ENCODE assay signal across 8 mouse cellular contexts in genomic region chr1:177188708-177189107, GRCm38 (mm10).
A peak's percentile ranks its signal among the peaks of the same experiment; 100 is the strongest.
DNase-seq lines count a peak whose midpoint lies in the region; ATAC-seq lines count a peak whose summit lies in the region.

No protein-coding gene starts in this region.

- H3K27ac ChIP-seq in limb, embryonic 11.5 days (replicated peaks; ENCODE audit: low read depth, low read length) = no peak overlapping the region
- no peak overlapping the region for H3K27ac ChIP-seq in limb, embryonic 10.5 days
- no peak overlapping the region for H3K27ac ChIP-seq in lung, embryonic 15.5 days

- WGBS in limb, embryonic 11.5 days = 49% methylated on average over 3 of the region's 3 CpGs
- 55% methylated on average over 3 of the region's 3 CpGs for WGBS in limb, embryonic 10.5 days
- 11% methylated on average over 3 of the region's 3 CpGs for WGBS in lung, embryonic 15.5 days

- no peaks in the 10 kb centered on the region for H3K36me3 ChIP-seq in limb, embryonic 11.5 days (ENCODE audit: control insufficient read depth, insufficient read depth, low read length)
- H3K36me3 ChIP-seq in limb, embryonic 10.5 days = no peaks in the 10 kb centered on the region
- no peaks in the 10 kb centered on the region for H3K36me3 ChIP-seq in lung, embryonic 15.5 days

- no peaks in the 10 kb centered on the region for H3K9me3 ChIP-seq in limb, embryonic 11.5 days (ENCODE audit: control insufficient read depth, low read length)
- no peaks in the 10 kb centered on the region for H3K9me3 ChIP-seq in limb, embryonic 10.5 days (replicated peaks)
- no peaks in the 10 kb centered on the region for H3K9me3 ChIP-seq in lung, embryonic 15.5 days

- no peaks in the 10 kb centered on the region for H3K27me3 ChIP-seq in limb, embryonic 11.5 days (ENCODE audit: control insufficient read depth, insufficient read depth, low read length)
- H3K27me3 ChIP-seq in limb, embryonic 10.5 days (ENCODE audit: low read depth, poor library complexity, severe bottlenecking) = no peaks in the 10 kb centered on the region
- no peaks in the 10 kb centered on the region for H3K27me3 ChIP-seq in lung, embryonic 15.5 days

- no peaks in the 10 kb centered on the region for H3K4me1 ChIP-seq in limb, embryonic 11.5 days (ENCODE audit: control insufficient read depth, insufficient read depth, low read length)
- H3K4me1 ChIP-seq in limb, embryonic 10.5 days = no peaks in the 10 kb centered on the region
- H3K4me1 ChIP-seq in lung, embryonic 15.5 days = no peaks in the 10 kb centered on the region

- no peak overlapping the region for H3K9ac ChIP-seq in limb, embryonic 11.5 days (ENCODE audit: low read length)
- no peak overlapping the region for H3K9ac ChIP-seq in lung, embryonic 15.5 days

- peak; percentile 31 for DNase-seq in limb, embryonic 11.5 days (ENCODE audit: low spot score)
- DNase-seq in limb, embryonic 10.5 days (ENCODE audit: low spot score) = no peak
- peak; percentile 46 for DNase-seq in T-cell, adult 2 months (ENCODE audit: low spot score)
- DNase-seq in embryo, embryonic 11.5 days (ENCODE audit: low read depth, low spot score) = peak; percentile 56
- DNase-seq in hindlimb bud, embryonic 11.5 days (ENCODE audit: extremely low spot score, low read depth, low spot score) = peak; percentile 16
- peak; percentile 53 for DNase-seq in retina, postnatal 7 days (ENCODE audit: low read depth, low spot score)
- no peak for DNase-seq in urinary bladder, postnatal 14 days (ENCODE audit: low spot score)

- ATAC-seq in limb, embryonic 11.5 days (ENCODE audit: insufficient number of reproducible peaks, low FRiP score, low TSS enrichment, low read depth) = peak; percentile 85
- ATAC-seq in lung, embryonic 15.5 days (ENCODE audit: borderline replicate concordance, extremely low read depth, low FRiP score, low TSS enrichment) = 0 out of 2 replicates have a peak, but pooled peaks have one; percentile 69

- no peak overlapping the region for H3K4me2 ChIP-seq in limb, embryonic 11.5 days (ENCODE audit: low read depth, severe bottlenecking)
- H3K4me2 ChIP-seq in lung, embryonic 15.5 days = no peak overlapping the region

- no peak overlapping the region for H3K4me3 ChIP-seq in limb, embryonic 11.5 days (ENCODE audit: low read depth, low read length)
- H3K4me3 ChIP-seq in limb, embryonic 10.5 days = no peak overlapping the region
- H3K4me3 ChIP-seq in lung, embryonic 15.5 days = no peak overlapping the region

Comparison
In these comparisons a context has a peak if more than half of its experiments do, and no peak if none do; other contexts are left out.
1. DNase-seq: peak in limb, embryonic 11.5 days (single experiment), T-cell, adult 2 months (single experiment), embryo, embryonic 11.5 days (single experiment), hindlimb bud, embryonic 11.5 days (single experiment) and retina, postnatal 7 days (single experiment); none in limb, embryonic 10.5 days (single experiment) and urinary bladder, postnatal 14 days (single experiment).